21 mouse cellular contexts compared by ENCODE assay signal in the genomic region with DNA sequence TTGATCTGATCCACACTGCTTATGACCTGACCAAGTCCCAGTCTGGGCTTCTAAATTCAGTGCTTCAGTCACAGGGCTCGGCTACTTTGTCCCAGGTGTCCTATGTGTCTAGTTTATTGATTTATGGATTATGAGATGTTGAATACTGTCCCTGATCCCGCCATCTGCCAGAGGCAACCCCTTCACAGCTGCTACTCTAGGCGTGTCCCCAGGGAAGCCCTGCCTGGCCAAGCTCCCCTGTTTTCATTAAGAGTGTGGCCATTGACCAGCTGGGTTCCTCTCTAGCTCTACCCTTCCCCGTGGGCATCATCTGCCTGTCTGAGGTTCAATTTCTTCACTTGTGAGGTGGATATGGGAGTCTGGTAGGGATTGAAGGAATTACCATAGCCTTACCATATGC. TPM values are rescaled to one million over a fixed set of nuclear protein-coding genes. Genes with fewer than 3 reads are reported as not detected.
DNase-seq lines count a peak whose midpoint lies in the region; ATAC-seq and TF ChIP-seq lines count a peak whose summit lies in the region.
"Had no signal": no experiment of that assay in that cellular context is flagged by ENCODE, and none has a peak within 500 bp of the region (broad histone marks: within the 10 kb centered on the region; RNA-seq: fewer than 3 reads in every experiment).

No protein-coding gene starts in this region.

- no peak overlapping the region for H3K4me3 ChIP-seq in hindbrain, postnatal 0 days (ENCODE audit: low read length)
- H3K4me3 ChIP-seq: heart, embryonic 12.5 days had no signal

- H3K9ac ChIP-seq in hindbrain, postnatal 0 days (replicated peaks; ENCODE audit: low read length) = no peak overlapping the region
- H3K9ac ChIP-seq: forebrain, postnatal 0 days; heart, embryonic 12.5 days had no signal

- intact Hi-C loops in left cerebral cortex, postnatal 4 days (cut with DNase I) = no loop called here
- intact Hi-C loops in left cerebral cortex, postnatal 14 days (cut with DNase I) = no loop called here

- no peaks in the 10 kb centered on the region for H3K36me3 ChIP-seq in hindbrain, postnatal 0 days (ENCODE audit: insufficient read depth, low read length)
- H3K36me3 ChIP-seq: heart, embryonic 12.5 days had no signal

- no peaks in the 10 kb centered on the region for H3K27me3 ChIP-seq in hindbrain, postnatal 0 days (ENCODE audit: insufficient read depth, low read length)

- no peak for TF ChIP-seq CTCF in brain, embryonic 14.5 days (IDR thresholded peaks at IDR 0.05; ENCODE audit: borderline replicate concordance, extremely low read depth, insufficient read depth, insufficient read length)
- TF ChIP-seq CTCF in hindbrain, postnatal 0 days (IDR thresholded peaks at IDR 0.05; ENCODE audit: low read depth) = no peak

- TF ChIP-seq POLR2A in brain, embryonic 14.5 days (IDR thresholded peaks at IDR 0.05; ENCODE audit: borderline replicate concordance, extremely low read depth, insufficient read depth, insufficient read length, poor library complexity, severe bottlenecking) = no peak

- DNase-seq in embryo, embryonic 10.5 days (ENCODE audit: low spot score) = peak; percentile 37
- DNase-seq in embryo, embryonic 9.5 days (ENCODE audit: extremely low spot score) = no peak
- DNase-seq in left cerebral cortex, postnatal 4 days = peak; percentile 68
- no peak for DNase-seq in left cerebral cortex, postnatal 14 days (ENCODE audit: low spot score in 2 of 2)
- peak; percentile 49 for DNase-seq in brain, embryonic 14.5 days (ENCODE audit: low read depth)
- peak; percentile 30 for DNase-seq in hindbrain, postnatal 0 days (ENCODE audit: low spot score)
- no peak for DNase-seq in kidney, postnatal 36 days
- no peak for DNase-seq in kidney, postnatal 14 days
- DNase-seq: adrenal gland, postnatal 36 days; B cell, adult 2 months; cerebellum, adult 9-10 months; forebrain, postnatal 0 days; heart, postnatal 14 days; kidney, adult 2 months; kidney, postnatal 10 days; liver; lung, postnatal 10 days; thymus, postnatal 14 days had no signal

- 43% methylated on average over 4 of the region's 4 CpGs for WGBS in hindbrain, postnatal 0 days

- H3K9me3 ChIP-seq in hindbrain, postnatal 0 days (ENCODE audit: low read length) = no peaks in the 10 kb centered on the region
- H3K9me3 ChIP-seq: heart, embryonic 12.5 days had no signal

- H3K27ac ChIP-seq in hindbrain, postnatal 0 days = no peak overlapping the region

- H3K4me2 ChIP-seq in hindbrain, postnatal 0 days (ENCODE audit: low read depth, low read length) = no peak overlapping the region
- H3K4me2 ChIP-seq: heart, embryonic 12.5 days had no signal

- H3K4me1 ChIP-seq in hindbrain, postnatal 0 days (ENCODE audit: insufficient read depth, low read length) = no peaks in the 10 kb centered on the region
- H3K4me1 ChIP-seq: heart, embryonic 12.5 days had no signal

- no peak for ATAC-seq in hindbrain, postnatal 0 days
- ATAC-seq: forebrain, postnatal 0 days; inflammation-experienced regulatory T-cells, adult 6 months had no signal

RNA-seq across cellular contexts. Expression of a gene that starts 9.2 kb away (rescaled TPM):
- 10 to 100 TPM; 31.7 to 33.7 TPM for total RNA-seq in left cerebral cortex, postnatal 4 days (2021)
- total RNA-seq in left cerebral cortex, postnatal 14 days (2021) = 10 to 100 TPM; 83.1 to 88.7 TPM
- polyA plus RNA-seq in brain, embryonic 14.5 days (2012; rRNA removed) = 24.5 and 33.1 TPM in 2 replicates
- 26.7 and 27.8 TPM in 2 replicates for total RNA-seq in hindbrain, postnatal 0 days (2014; rRNA removed)
- 16.4 and 19.8 TPM in 2 replicates for polyA plus RNA-seq in hindbrain, postnatal 0 days (2015; fragmentation: Nextera tagmentation; extraction: Ambion mirVana)
- total RNA-seq: gastrocnemius, adult 18-20 months; heart, postnatal 14 days had no signal
- polyA plus RNA-seq: heart, embryonic 12.5 days had no signal

Comparison
In these comparisons a context has a peak if more than half of its experiments do, and no peak if none do; other contexts are left out.
1. DNase-seq: peak in embryo, embryonic 10.5 days (single experiment), left cerebral cortex, postnatal 4 days (single experiment), brain, embryonic 14.5 days (single experiment) and hindbrain, postnatal 0 days (single experiment); none in embryo, embryonic 9.5 days (single experiment), left cerebral cortex, postnatal 14 days (0 of 2), kidney, postnatal 36 days (0 of 2) and kidney, postnatal 14 days (single experiment).